Mouse (Mus musculus): ENCODE measurements at regions not wholly inside any gene's neighbourhood (a gene's known extent, or its start where the extent isn't known, plus 50 kb on each side); places are given as distances from the start of the nearest gene placed in this dataset.

DNA sequence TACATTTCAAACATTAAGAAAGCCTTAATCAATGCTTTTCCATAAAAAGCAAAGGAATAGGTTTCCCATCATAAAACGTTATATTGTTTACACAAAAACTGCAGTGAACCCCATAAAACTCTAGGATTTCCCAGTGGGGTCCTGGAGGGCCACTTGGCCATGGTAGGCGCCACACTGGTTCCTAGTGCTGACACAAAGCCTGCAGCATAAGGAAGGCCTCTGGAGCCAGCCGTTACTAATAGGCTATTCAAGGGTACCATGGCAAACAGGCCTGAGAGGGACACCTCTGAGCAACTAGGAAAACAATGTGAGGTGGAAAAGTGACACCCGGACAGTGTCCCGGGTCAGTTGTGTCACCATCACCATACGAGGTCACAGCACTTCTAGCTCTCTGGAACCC is 231.9 kb downstream of the Ttc32 start:
- DNase-seq (ENCODE audit: low read depth, low spot score), result no peak

DNA sequence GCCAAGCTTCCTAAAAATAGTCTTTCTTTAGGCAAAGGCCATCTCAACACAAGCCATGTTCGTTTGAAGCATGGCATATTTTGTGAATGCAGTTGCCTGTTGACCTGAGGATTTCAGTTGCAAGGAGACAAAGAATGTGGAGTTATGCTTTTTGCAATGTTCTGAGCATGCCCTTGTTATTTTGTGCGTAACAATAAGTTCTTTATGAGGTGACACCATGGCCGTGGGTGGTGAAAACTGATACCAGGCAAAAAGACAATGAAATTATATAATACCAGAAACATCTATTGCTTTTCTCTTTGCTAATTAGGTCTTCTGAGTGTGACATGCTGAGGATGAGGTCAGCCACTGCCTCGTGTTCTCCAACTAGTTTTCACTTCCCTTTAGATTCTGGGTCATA is 236.4 kb downstream of the Ttc32 start:
- no peak for DNase-seq (ENCODE audit: low read depth, low spot score)

DNA sequence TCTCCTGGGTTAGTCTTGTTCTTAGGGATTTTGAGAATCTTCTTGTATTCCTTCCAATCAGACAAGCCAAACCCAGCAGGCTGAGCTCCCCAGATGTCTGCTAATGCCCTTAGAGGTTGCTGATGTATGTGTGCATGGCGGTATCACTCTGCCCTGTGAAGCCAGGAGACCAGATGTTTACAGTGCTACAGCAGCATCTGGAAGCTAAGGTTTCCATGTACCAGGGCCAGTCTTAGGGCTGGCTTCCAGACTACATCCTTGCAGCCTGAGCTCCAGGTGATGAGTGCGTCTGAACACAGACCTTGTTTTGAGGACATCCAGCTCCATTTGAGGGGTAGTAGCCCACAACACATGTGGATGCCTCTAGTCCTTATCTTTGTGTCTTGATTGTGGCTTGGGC is 241.7 kb downstream of the Ttc32 start:
- no peak for DNase-seq (ENCODE audit: low read depth, low spot score)

DNA sequence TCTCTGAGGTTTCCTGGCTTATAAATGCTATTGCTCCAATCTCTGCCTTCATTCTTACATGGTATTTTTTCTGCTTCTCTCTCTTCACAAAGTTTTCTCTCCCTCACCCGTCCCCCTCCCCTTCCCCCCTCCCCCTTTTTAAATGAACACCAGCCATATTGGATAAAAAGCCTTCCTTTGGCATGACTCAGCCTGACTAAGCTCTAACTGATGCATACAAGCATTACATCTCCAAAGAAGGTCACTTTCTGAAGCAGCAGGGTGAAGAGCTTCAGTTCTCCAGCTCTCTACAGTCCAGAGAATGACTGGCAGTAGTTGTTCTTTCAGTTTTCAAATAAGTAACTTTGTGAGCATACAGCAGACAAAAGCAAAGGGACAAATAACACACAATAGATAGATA is 244.4 kb downstream of the Ttc32 start:
- no peak for DNase-seq (ENCODE audit: low read depth, low spot score)

DNA sequence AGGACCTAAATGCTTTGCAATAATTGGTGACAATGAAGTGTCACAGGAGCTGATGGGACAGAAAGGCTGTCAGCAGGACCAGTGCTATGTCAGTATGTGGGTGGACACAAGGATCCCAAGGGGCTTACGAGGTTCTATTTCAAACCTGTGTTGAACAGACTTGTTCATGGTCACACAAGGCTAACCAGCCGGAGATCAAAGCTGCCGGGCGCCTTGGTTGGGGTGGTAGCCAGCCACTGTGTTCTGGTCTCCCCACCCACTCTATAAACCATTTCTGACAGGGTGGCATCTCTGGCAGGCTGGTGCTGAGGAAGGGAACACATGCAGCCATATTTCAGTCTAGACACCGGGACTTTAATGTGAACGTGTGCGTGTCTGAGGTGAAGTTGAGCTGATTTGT is 245.9 kb downstream of the Ttc32 start:
- no peak for DNase-seq (ENCODE audit: low read depth, low spot score)

DNA sequence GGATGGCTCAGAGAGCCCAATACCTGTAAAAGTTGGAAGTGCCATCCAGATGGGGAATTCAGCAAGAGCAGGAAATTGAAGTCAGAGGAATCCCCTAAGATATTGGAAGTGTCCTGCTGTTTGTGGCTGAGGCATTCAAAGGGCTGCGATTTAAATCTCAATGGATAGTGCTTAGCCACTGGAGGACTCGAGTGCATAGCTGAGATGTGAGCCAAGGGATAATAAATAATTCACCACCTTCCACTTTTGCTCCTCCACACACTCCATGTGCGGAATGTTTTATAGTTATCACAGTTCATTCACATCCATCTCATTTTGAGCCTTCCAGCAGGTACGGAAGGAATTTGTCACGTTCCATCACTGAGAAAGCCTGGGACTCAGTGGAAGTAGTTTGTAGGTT is 248.9 kb downstream of the Ttc32 start:
- DNase-seq (ENCODE audit: low read depth, low spot score), result no peak

DNA sequence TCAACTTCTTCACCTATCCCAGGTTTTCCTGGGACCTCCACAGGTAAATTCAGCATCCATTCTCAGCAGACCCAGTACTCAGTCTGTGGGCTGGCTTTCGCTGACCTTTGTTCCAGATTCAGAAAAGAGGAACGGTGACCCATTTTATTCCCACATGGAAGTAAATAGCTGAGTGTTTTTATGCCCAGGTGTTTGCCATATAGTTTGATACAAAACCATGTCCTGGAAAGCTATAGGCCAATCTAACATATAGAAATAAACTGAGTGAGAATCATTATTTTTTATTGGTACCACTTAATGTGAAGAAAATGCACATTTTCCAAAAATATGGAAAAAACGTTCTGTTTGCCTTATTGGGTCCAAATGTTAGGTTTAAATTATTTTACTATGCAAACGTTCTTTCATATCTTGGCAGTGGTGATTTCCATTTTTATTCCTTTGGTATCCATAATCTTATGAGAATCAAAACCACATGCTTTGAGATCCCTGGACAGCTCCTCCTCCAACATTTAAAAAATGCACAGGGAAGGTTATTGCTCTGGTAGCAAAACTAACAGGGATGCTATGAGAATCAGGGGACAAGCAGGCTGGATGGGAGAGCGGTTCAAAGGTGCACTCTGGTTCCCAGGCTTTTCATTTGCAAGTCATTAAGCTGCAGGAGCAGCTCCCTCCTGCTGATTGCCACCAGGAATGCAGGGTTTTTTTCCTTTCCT is 250.3 kb downstream of the Ttc32 start:
- no peak for DNase-seq (ENCODE audit: low read depth, low spot score)

DNA sequence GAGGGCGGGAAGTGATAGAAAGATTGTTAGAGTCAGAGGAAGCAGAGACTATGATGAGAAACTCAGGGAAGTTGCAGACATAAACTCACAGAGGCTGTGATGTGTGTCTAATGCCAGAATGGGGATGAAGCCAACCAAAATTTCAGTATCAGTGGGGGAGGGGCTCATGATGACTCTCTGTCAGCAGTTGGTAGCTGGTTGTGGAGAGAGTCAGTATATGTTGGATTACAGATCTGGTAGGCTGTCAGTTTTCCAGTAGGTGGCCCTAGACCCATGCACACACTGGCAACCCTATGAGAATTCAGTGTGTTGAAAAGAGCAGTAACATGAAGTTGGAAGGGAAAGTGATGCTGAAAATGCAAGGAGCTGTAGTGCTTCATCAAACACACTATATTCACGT is 257.5 kb downstream of the Ttc32 start:
- DNase-seq (ENCODE audit: low read depth, low spot score), result no peak

DNA sequence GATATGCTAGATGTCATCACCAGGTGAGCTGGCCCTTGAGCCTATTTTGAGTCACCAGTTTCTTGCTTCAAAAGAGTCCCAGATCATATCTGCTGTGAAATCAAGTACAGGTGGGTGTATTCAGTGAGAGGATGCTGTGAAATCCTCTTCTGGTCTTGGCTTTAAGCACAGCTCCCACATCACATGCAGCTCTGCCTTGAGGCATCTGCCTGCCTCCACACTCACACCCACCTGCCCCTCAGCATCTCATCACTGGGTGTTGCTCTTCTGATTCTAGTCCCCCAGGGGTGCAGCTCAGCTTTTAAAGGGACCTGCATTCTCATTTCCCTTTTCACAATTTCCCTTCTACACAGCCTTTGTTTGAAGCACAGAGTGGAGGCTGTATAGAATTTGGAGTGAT is 262.9 kb downstream of the Ttc32 start:
- DNase-seq (ENCODE audit: low read depth, low spot score), result no peak

DNA sequence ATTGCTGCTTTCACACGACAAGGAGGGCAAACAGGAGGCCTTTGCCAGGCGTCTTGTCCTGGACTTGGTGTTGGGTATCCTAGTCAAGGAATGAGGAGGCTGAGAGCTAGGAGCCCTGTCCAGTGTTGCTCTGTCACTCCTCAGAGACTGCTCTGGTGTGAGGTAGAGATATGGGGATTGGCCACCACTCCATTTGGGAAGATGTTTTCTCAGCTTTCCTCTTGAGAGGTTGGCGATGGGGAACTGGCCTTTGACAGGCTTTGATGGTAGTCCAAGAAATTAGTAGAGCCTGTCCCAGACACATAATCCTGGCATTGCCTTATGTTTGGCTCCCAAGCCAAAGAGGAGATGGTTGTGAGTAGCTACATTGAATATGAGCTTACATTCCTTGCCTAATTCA is 265.4 kb downstream of the Ttc32 start:
- DNase-seq (ENCODE audit: low read depth, low spot score), result no peak

DNA sequence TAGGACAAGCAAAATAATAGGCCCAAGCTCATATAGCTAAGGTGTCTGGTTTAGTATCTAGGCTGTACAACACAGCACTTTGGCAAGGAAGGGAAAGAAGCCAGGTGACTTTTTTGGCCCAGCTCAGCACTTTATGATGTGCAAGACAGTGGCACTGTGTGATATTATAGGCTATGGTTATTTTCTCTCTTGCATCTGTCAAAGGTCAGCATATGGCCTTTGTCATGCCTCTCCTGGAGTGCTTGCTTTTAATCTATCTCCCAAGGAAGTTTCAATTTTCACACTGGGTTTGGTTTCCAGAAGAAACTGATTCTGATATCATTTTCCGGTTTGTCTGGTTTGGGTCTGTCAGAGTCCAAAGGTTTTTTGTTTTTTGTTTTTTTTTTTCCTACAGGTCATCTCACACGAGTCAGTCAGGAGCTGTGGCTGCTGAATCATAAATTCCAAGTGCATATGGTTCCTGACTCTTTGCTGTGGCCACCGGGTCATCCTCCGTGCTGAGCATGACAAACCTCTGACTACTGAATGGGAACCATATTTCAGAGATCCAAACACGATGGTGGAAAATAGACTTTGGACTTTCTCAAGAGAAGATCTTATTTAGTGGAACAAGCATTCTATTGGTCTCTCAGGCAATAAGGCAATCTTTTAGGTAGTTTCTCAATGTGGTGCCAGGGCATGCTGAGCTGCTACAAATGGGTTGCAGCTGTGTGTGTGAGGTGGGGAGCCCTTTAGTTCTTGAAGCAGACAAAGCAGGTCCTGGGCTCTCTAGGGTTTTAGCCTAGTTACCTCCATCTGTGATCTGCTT is 269.3 kb downstream of the Ttc32 start:
- no peak for DNase-seq (ENCODE audit: low read depth, low spot score)

DNA sequence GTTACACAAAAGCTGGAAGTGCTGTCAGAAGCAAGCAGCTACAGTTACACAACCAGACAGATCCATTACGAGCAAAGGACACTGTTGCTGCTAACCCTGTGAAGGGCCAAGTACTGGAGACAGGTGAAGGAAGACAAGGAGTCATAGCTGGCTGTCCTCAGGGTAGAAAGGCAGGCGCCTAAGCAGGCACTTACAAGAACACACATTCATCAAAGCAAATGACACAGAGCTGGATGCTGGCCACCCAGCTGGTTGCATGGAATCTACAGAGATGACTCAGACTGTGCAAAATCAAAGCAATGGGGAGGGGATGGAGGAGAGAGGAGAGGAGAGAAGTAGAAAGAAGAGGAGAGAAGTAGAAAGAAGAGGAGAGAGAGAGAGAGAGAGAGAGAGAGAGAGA is 265.8 kb upstream of the Osr1 start:
- no peak for DNase-seq (ENCODE audit: low read depth, low spot score)

DNA sequence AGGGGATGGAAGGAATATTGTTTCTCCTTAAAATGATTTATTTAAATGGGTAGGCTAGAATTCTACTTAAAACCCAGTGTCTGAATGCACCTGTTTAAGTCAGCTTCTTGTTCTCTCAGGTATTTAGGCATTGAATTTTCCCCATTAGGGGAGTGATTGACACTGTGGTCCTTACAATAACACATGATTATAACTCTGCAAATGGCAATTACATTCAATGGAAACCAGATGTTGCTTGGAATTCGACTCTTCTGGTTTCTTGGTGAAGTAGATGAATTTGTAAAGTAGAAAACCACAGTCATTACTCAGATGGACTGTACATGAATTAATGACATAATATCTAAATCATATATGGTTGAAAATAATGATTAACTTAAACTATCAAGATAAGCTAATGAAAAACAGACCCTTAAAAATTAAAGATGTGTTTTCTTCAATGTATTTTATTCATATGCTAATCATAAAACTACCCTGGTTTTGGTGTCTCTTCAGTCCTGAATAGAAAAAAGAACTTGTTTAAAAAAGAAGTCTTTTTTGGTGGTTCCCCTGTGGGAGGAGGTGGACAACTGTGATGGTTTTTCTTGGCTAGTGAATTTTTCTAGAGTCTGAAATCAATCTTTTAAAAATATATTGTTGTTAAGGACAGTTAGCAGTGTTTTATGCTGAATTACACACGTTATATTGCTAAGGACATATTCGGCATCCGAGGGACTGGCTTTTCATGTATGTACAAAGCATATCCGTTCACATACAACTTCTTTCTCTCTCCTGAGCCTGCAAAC is 231.8 kb upstream of the Osr1 start:
- no peak for DNase-seq (ENCODE audit: low read depth, low spot score)

DNA sequence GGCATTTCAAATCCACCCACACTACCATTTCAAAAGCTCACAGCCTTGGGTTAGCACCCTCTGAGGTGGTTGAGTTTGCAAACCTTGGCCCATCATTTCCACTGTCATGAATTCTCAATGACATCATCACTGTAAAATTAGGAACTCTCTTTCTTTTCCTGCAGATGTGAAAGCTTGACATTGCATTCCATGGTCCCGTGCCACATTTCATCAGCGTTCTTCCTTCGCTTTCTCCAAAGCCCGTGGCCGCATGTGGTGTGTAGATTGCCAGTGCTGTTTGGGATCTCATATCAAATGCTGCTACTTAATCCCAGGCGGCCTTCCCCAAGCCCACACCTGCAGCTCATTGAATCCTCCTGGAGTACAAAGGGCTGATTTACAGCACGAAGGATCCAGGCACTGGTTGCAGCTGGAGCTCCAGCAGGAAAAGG is 231.1 kb upstream of the Osr1 start:
- DNase-seq (ENCODE audit: low read depth, low spot score), result no peak

DNA sequence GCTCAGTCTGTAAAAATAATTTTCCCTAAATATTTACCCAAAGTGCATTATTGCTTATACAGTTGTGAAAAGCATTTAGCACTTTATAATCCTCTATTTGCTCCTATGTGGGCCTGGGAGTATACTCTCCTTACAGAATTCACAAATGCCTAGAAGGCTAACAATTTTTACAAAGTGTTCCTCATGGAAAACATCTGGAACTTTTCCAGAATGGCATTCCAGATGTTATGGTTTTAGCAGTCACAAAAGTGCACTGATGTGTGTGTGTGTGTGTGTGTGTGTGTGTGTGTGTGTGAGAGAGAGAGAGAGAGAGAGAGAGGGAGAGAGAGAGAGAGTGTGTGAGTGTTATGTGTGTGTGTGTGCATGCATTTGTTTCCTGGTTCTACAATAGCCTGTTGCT is 229.1 kb upstream of the Osr1 start:
- no peak for DNase-seq (ENCODE audit: low read depth, low spot score)

DNA sequence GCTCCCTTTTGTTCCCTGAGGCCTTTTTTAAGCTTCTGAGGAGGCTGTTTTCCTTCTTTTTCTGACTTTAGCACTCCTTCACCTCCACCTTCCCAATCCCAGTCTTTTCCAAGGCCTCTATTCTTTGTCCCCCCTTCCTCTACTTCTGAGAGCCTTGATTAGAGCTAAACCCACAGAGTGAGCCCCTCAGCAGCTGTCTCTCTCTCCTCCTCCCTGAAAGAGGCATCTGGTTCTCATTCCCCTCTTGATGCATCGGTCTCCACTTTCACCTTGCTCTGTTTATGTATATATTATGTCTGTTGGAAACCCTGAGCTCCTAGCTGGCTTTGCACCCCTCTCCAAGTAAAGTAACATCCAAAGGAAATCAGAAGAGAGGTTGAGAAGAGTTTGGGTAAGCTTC is 224.6 kb upstream of the Osr1 start:
- DNase-seq (ENCODE audit: low read depth, low spot score), result no peak

DNA sequence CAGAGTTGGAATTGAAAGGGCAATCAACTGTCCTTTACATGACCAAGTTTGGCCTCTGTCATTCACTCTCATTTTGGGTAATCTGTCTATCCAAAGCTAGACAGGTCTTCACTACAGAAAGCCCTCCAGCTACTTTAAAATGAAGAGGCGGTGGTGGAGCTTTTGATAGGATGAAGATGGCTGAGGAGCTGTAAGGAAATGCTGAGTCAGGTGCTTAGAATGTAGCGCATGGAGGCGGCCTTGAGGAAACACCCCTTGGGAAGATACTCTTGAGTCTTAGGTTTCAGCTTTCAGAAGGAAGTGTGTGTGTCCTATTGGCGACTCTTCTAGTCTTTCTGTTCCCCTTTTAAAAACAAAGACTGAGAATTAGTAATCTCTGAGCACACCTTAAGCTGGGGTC is 214.4 kb upstream of the Osr1 start:
- DNase-seq (ENCODE audit: low read depth, low spot score), result no peak

DNA sequence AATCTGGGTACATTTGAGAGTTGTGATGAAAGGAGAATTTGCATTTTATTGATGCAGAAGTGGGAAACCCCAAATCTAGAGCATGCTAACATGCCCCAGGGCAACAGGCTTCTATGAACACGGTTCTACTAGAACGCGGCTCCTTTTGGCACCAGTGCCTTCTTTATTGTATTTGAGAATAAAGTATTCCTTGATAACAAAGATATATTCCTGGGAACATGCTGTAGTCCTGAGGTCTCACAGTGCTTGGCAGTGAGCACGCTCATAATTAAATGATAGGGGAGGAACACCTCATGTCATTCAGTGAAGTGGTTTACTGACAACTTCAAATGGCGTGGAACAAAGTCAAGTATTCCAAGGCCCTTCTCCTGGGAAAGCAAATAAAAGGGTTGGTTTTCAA is 212.1 kb upstream of the Osr1 start:
- no peak for DNase-seq (ENCODE audit: low read depth, low spot score)

DNA sequence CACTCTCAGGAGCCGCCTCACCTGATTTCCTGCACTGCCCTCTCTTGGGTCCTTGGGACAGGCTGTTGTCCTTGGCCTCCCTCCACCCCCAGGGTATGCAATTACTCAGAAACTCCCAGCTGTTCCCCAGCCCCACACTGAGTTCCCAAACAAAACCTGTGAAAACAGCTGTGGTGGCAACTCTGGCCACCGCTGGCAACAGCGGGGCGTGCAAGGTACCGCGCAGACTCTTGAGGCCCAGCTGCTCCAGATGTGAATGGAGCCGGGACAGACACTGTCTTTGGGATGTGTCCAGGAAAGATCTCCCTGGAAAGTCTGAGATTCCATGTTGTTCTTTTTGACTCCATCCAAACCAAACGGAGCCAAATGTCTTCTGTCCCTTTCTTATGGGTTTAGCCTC is 211.0 kb upstream of the Osr1 start:
- no peak for DNase-seq (ENCODE audit: low read depth, low spot score)

DNA sequence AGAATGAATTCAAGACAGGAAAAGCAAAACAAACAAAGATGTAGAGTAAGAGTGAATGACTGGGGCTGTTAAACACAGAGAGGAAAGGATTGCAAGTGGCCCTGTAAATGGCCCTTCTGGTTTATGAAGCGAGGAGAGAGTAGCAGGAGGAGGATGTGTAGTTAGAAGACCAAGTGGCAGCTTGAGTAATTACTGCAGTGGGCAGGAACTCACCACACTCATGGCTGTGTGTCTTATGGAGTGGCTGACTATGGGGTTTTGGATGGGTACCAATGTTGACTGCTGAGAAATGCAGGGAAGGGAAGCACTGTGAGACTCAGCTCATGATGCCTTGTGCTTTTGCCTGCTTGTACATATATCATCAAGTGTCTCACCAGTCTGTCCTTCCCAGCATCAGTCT is 204.0 kb upstream of the Osr1 start:
- DNase-seq (ENCODE audit: low read depth, low spot score), result no peak

DNA sequence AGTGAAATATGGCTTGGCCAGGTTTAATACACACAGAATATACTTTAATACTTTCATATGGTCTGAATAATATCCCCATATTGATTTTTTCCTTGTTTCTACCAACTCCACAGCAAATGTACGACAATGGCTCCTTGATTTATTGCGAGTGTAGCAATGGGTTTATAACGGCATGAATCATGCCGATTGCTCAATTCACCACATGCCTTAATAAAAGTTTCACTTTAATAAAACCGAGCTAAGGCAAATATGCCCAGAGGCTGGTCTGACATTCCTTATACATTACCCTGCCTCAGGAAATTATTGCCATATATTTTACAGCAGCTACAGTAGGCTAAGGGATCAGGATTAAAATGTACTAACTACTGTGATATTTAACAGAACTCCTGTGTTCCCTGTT is 201.2 kb upstream of the Osr1 start:
- no peak for DNase-seq (ENCODE audit: low read depth, low spot score)

DNA sequence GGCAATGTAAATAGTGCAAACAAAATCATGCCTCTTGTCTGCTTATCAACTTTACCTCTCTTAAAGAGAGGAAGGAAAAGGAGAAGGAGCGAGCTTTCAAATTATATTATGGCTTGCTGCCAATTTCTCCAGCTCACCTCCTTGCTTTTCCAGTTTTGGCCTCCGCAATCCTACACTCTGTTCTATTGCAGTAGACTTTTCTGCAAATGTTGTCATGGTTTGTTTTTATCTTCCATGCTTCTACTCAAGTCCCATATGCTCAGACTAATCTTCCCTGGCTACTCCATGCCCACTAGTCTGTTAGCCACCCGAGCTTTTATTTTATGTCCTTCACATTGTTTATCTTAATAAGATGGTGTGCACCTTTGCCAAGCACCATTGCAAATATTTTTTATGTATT is 168.0 kb upstream of the Osr1 start:
- no peak for DNase-seq (ENCODE audit: low read depth, low spot score)

DNA sequence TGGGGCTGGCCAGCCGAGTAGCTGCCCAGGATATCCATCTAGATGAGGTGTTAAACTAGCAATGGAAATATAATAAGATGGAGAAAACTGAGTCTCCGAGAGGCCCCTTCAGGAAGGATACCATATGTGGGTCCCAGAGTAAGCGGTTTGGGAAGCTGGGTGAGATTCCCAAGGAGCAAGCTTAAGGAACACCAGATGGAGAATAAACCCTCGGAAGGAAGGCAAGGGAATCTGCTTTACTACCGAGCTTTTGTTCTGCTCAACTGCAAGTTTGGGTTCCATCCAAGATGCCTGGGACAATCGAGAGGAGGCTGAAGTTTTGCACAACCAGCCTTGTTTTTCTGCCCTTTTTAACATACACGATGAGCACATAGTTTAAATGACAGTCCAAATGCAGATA is 164.9 kb upstream of the Osr1 start:
- no peak for DNase-seq (ENCODE audit: low read depth, low spot score)
